Mouse (Mus musculus): ENCODE data around the gene Astn1.
A peak's percentile ranks its signal among the peaks of the same experiment; 100 is the strongest.

Gene Astn1

DNA sequence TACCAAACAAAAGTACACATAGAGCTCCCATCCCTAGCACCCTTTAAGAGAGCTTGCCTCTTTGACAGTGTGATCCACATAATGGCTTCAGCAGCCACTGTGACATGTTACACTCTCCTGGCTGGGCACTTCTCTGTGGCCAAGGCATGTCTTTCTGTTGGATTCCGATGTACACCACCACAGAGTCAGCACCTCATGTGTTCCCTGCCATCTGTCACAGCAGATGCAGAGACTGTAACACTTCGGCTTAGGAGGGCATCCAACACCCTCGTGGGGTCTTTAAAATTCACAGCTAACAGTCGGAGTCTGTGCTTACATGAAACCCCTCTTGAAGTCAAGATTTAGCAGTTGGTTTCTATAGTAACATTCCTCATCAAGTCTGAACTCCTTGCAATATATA, 154.5 kb downstream of the Astn1 start:
- no peak for DNase-seq (ENCODE audit: low spot score in 2 of 2)

DNA sequence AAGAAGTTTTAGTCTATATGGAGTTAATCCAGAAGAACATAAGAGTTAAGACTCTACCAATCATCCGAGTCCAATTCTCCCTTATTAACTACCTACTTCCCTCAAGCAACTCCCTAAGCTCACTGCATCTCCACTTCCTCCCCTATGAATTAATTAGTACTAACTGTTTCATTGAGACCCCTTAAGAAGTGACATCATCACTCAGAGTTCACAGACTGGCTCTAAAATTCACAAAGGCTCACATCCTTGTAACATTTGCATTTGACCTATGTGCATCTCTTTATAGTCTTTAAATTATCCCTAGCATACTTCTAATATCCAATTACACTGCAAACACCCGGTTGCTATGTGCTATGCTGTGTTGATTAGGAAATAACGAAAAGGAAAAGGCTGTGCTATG, 174.1 kb downstream of the Astn1 start:
- no peak for DNase-seq (ENCODE audit: low spot score in 2 of 2)

DNA sequence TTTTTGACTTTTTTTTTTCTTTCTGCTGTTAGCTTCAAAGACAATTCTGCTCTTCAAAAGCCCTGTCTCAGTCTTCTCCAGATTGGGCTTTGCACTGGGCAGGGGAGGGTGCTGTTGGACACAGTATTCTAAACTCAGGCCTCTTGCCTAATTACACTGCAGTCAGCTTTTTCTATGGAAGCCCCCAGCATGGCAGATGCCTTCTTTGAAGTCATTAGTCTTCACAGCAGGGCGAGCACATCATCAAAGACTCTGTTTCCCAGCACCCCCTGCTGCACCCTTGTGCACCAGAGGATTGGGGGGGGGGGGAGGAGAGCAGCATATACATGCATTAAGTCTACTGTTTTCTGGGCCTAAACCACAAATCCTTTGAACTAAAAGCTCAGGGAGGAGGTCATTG, 174.8 kb downstream of the Astn1 start:
- DNase-seq (ENCODE audit: low spot score in 2 of 2), result no peak

DNA sequence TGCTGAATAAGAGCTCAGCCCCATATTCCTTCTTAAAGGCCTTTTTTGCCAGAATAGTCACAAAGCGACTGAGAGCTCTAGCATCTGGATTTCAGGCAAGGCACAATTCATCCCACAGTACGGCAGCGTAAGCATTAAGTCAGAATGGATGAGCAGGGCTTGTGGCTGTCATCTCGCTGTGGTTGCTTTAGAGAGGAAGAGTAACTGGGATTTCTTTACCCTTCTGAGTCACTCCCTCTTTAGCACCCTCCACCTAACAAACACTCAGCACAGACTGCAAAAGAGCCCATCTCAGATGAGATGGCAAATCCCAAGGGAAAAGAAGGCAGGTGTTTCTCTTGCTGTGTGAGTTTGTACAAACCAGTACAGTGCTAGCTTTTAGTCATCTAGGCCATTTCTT, 183.0 kb downstream of the Astn1 start:
- peak; percentile 18 to 39 for DNase-seq (ENCODE audit: low spot score in 2 of 2)

DNA sequence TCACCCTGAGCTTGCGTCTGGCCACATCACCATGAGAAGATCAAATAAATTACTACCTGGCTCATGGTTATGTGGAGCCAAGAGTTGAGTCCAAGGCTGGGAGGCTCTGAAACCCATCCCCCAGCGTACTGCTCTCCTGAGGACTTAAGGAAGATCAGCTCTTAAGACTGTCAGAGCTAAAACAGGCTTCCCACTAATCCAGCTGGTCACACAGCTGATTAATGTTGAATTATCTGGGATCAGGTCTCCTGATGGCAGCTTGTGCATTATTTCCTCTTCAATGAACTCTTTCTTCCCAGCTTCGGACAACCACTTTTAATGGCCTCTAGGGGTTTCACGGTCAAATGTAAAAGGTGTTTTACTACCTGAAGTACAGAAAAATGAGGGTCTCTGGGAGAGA, 184.4 kb downstream of the Astn1 start:
- DNase-seq (ENCODE audit: low spot score in 2 of 2), result no peak

DNA sequence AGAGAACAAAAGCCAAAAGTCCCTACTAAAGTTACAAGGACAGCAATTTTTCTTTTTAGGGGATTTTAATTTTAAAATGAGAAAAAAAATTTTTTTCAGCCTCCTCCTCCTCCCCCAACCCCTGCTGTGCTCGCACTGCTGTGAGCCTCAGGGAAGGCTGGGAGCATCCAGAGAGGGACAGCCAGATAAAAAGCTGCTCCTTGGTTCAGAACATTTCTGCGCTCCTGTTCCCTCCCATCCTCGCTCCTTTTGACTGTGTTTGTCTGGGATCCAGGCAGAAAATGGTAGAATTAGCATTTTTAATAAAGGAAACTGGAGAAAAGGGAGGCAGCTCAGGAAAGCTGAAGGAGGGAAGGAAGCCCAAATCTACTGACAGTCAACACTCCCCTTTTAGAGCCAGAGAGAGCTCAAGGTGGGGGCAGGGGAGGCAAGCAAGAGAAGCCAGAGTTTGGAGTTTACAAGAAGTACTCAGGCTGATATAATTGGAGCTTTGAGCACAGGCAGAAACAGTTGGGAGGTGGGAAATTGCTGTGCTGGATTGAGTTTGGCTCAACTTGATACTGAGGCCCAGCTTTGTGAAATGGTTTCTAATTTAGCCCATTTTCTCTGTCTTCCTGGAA, 185.6 kb downstream of the Astn1 start:
- DNase-seq (ENCODE audit: low spot score in 2 of 2), result peak; percentile 68 to 83

DNA sequence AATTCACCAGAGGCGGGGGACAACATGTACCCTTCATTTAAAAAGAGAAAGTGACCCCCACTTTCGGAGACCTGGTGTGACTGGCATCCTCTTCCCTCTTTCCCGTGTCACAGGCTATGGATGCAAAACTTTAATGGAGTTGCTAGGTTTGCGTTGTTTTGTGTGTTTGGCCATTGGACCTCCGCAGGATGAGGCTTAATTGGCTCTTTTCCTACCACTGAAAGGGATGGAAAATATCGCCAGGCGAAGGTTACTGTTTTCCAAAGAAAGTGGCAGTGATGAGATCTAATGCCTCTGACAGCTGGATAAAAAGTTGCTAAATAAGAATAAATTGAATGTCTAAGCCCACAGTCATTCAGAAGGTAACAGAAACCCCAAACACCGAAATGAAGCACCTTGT, 186.2 kb downstream of the Astn1 start:
- no peak for DNase-seq (ENCODE audit: low spot score in 2 of 2)

DNA sequence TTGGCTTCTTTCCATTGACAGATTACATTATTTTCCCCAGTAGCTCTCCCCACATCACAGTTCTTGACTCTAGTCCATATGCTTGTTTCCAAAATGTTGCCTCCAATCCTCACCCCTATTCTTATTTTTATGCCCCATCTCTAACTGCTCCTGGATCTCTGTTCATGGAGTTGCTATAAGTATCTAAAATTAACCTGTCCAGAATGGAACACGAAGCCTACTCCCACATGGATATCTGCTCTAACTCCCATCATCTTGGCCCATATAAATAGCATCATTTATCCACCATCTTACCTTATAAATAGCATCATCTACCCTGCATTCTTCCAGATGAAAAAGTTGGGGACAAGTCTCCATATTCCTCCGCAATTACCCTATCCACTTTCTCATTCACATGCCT, 187.5 kb downstream of the Astn1 start:
- no peak for DNase-seq (ENCODE audit: low spot score in 2 of 2)

DNA sequence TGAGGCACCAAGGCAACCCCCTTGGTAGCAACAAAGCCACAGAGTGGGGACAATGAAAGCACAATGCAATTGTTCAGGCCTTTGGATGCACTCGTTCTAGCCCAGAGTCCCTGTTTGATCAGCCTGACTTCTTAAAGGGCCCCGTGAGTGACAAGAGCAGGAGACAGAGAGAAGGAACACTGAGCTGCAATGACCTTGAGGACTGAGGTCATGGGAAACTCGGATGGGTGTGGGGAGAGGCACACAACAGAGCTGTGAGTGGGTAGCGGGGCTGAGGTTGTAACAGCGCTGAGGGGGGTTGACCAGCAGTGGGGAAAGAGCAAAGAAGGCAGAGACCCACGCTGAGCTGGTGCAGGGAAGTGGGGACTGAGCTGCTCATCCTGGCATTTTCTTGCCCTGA, 189.9 kb downstream of the Astn1 start:
- DNase-seq (ENCODE audit: low spot score in 2 of 2), result no peak

DNA sequence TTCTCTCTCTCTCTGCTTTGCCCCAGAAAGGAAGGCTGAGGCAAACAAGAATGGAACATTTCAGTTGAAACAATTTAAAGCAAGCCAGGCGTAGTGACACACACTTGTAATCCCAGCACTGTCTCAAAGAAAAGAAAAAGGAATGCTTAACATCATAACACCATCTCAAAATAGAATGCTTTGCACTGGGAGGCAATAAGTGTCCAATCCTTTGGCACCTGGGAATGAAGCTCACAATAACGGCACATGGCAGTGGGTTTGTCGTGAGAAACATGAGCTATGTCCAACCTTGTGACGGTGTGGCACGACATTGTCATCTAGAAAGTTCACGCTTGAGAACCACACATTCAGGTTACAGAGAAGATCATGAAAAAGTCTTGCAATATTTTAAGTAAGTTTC, 191.3 kb downstream of the Astn1 start:
- DNase-seq (ENCODE audit: low spot score in 2 of 2), result peak in 1 of 2 experiments; percentile 25

DNA sequence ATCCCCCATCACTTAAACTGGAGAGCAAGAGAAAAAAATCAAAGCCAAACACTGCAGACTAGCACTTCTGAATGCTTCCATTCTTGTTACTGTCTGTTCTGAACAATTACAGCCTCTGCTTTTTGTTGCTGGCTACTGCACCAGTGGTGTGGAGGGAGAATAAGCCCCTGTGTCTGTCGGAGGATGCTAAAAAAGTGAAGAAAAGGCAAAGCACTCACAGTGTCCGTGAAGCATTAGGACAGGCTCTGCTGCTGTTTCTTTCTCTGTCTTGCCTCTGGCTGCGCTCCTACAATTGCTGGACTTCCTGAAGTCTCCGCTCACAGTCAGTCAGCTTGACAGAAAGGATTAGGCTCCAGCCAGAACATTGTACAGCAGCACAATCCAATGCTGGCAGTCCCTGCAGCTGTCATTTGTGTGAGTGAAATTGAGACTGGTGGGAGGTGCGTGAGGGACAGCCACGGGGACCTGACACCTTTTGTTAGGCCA, 192.0 kb downstream of the Astn1 start:
- peak in 1 of 2 experiments; percentile 26 for DNase-seq (ENCODE audit: low spot score in 2 of 2)

DNA sequence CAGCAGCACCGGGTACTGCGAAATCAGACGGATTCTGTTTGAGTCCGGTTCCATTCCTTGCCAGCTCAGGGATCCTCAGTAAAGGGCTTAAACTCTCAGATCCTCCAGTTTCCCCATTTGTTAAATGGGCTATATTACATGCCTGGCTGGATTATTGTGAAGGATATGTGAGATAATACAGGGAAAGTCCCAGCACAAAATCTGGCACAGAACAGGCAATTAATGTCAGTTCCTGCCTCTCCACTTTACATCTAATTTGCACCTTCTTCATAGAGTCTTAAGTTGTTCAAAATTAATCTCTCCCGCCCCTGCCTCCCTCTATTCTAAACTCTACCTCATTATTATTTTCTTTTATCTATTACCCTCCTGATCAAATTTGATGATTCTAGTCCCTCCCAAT, 211.1 kb downstream of the Astn1 start:
- DNase-seq (ENCODE audit: low spot score in 2 of 2), result no peak

DNA sequence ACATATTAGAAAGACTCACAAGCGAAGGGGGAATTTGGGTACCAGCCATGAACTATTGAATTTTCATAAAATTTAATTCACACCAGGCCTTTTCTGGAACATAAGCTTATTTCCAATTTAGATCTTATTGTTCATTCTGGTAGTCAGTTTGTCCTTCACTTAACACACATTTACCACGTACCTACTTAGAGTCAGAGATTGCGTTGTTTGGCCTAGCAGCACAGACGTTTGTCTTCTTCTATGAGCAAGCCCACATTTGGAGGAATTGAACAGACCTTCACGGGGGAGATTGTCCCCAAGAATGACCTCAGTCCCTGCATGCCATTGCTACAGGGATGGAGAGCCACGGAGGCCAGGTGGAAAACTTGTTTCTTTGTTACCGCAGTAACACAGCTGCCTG, 211.5 kb downstream of the Astn1 start:
- DNase-seq (ENCODE audit: low spot score in 2 of 2), result no peak

DNA sequence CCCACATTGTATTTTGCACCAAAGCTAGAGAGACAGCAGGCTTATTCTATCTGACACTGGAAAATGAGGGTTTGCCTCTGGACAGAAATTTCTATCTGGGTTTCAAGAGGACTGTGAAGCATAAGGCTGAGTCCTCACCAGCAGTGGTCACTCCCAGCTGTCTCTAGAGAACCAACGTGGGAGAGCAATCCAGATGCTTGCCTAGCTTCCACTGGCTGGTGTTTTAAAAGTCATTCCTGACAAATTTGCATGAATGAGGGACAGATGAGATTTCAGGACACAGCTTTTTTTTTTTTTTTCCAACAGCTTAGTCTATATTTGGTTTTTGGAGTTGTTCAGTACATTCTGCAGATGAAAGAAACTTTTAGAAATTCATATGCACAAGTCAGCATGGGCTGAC, 213.9 kb downstream of the Astn1 start:
- DNase-seq (ENCODE audit: low spot score in 2 of 2), result peak in 1 of 2 experiments; percentile 30

DNA sequence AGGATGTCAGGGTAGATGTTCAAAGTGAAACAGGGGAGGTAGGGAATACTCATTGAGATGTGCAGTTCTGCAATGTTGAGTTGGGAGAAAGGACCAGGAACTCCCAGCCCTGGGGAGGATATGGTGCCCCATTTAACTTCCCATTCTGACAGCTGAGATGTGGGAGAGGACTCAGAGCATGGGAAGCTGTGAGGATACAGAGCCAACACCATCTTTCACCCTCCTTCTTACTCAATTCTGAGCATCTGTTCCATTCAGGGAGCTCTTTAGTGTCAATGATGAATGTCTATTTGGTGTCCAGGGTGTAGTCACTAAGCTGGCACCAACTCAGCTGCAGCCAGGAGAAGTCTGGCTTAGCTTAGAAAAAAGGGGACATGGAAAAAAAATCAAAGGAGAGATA, 219.7 kb downstream of the Astn1 start:
- peak; percentile 28 to 62 for DNase-seq (ENCODE audit: low spot score in 2 of 2)

DNA sequence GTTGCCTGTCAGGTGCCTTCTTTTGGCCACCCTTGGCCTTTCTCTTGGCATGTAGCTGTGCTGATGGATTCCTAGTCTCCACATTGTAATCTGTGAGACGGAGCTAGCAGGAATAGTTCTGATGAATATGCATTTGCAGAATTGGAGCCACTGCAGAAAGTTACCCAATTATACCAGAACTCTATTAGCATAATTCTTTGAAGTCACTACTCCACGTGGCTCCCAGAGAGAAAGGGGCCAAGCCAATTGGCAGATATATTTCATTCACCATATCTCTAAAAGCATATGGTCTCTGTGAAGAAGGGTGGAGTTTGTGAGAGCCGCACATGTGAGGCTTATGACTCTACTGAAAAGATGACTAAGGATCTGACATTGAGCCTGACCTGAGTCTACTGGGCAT, 226.8 kb downstream of the Astn1 start:
- no peak for DNase-seq (ENCODE audit: low spot score in 2 of 2)

DNA sequence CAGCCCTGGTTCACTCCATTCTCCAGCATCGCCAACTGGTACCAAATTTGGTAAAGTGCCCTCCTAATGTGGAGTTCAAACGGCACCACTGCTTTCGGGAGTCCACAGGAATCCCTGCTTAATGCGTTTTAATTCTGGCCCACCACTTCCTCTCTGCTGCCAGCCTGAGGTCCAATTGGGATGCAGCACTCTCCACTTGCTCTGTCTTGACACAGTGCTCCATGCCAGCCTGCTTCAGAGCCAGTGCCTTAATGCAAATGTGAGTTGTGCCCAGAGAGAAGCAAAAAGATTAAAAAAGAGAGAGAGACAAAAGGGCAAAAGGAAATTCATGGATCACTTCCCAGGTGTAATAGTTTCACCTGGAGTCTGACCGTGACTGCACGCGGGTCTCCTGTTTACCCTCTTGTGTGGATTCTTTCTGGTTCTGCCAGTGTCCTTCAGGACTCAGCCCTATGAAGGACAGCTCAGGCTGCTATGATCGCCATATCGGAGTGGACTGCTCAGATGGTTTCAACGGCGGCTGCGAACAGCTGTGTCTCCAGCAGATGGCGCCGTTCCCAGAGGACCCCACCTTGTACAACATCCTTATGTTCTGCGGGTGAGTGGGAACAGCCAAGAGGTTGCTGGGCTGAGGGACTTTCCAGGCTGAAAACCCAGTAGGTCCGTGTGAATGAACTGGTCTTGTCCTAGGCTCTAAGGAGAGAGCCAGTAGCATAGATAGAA, 234.8 kb downstream of the Astn1 start:
- peak in 1 of 2 experiments; percentile 44 for DNase-seq (ENCODE audit: low spot score in 2 of 2)

DNA sequence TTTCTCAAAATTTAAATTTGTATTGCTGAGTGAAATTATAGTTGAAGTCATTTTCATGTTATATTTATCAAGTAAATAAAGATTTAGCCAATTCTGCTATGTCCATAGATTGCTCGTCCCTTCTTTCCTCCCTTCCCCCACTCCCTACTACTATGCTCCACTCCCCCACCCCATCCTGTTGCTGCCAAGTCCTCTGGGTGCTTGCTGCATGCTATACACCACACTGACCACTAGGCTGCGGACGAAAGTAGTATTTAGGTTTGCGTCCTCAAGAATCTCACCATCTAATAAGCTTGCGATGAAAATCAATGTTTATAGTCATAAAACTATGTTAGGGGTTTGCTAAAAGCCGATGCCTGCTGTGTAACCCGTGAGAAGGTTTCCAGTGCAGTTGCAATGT, 235.9 kb downstream of the Astn1 start:
- no peak for DNase-seq (ENCODE audit: low spot score in 2 of 2)

DNA sequence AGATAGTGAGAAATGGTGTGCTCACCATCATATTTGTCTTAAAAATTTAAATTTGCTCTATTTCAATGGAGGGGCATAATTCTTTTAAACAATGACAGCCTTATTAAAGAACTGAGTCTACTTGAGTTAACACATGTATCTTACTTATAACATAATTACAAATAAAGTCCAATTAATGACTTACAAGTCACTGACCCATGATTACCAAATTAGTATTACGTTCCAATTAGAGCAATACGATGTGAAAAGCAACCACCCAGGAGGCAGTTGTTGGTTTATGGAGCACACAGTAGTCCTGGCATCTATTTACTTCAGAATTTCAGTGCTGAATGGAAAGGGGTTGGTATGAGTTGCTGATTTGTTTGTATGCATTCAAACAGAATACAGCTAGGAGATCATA, 237.4 kb downstream of the Astn1 start:
- DNase-seq (ENCODE audit: low spot score in 2 of 2), result no peak

DNA sequence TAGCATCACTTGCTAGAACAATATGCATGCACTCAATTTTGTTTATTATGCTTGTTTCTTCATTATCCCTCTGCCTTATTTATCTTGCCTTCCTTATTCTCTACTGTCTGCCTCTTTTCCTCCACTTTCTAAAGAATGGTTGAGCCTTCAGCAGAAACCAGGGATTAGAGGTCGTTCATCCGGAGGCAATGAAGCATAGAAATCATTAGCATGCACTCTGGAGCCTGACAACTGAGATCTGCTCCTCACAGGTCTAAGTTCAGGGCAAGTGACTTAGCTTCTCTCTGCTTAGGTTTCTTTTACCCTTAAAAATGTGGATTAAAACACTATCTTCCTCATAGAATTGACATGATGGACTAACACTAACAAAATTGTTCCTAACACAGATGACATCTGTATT, 241.0 kb downstream of the Astn1 start:
- no peak for DNase-seq (ENCODE audit: low spot score in 2 of 2)

DNA sequence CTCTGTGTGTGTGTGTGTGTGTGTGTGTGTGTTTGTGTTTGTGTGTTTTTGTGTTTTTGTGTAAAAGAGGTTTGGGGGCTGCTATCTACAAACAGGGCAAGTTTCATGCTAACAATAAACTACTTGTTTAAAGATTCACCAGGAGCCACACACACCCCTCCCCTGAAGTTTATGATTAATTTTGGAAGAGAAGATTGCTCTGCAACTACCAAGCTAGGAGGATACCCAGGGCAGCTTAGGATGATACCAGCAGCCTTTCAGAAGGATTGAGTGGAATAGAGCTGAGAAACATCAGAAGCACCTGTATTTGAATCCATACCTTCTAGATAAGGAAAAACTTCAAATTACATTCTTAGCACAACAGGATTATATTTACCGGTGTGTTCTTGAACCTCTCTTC, 242.1 kb downstream of the Astn1 start:
- DNase-seq (ENCODE audit: low spot score in 2 of 2), result no peak

DNA sequence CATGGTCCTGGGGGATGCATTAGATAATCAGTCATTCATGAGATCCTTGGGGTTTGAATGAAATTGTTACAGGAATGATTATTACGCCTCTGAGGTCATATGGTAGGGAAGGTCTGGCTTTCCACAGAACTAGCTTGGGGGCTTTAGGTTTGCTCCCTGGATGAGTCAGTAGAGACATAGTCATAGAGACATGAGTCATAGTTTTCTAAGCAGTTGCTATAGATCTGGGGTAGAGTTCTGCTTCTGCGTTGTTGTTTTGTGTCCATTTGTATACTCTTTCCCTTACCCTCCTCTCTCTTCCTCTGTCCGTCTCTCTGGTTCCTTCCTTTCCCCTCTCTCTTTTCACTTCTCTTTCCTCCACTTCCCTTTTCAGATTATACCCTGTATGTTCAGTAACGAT, 243.5 kb downstream of the Astn1 start:
- DNase-seq (ENCODE audit: low spot score in 2 of 2), result no peak

DNA sequence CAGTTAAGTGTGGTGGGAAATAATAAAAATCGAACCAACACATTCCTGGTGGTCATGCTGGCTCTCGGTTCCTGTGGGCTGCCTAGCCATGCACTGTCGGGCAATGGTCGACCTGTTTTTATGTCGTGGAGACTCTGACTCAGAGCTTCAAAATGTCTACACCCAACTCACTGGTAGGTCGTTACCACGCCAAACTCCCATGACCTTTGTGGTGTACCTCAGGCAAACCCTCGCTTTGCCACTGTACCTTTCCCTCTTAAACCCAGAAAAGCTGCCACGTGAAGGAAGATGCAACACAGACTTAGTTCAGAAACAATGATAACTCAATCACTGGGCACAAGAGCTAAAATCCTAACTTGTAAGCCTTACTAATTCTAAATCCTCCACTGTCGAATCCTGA, 244.3 kb downstream of the Astn1 start:
- no peak for DNase-seq (ENCODE audit: low spot score in 2 of 2)

DNA sequence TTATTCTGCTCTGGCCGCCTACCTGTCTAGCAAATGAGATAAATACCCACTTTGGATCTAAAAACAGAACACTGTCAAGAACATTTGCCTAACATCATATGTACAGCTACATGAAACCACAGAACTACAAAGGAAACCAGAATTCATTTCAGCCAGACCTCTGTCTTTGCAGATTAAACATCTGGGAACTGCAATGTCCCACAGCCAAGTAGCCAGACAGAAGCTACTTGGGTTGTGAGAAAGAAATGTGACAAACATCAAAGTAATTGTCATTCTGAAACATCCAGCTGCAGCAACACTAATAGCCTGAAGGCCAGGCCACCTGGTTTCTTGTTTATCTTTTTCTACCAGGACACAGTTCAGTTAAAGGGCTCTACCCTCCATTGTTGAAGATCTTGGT, 245.1 kb downstream of the Astn1 start:
- no peak for DNase-seq (ENCODE audit: low spot score in 2 of 2)
